ENCODE assay signal across 8 mouse cellular contexts in the genomic region with DNA sequence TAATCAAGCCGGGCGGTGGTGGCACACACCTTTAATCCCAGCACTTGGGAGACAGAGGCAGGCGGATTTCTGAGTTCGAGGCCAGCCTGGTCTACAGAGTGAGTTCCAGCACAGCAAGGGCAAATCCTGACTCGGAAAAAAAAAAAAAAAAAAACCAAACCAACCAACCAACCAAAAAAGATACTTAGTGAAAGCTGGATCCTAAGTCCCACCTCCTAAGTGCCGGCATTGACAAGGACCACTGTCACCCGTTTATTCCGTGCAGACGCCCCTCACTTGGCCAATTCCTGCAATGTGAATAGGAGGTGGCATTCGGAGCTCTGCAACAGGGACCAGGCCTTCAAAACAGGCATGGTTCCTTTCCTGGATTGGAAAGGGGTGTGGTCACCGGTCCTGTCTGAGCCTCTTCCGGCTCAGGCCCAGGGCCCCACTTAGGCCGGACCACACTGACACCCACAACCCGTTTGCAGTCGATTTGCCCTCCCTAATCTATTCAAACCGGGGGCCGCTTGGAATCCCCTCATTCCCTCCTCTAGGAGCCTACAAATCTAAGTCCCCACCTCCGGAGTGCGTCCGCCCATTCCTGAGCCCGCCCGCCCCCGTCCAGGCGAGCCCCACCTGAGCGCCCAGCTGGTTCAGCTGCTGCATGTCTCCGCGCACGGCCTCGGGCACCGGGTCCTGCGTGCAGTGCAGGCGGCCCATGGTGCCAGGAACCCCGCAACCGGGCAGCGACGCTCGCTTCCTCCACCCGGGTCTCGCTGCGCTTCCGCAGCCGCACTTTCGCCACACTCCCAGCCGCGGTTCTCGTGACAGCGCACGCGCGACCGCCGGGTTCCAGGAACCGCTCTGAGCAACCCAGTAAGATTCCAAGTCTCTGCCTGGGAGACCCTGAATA. TPM values are rescaled to one million over a fixed set of nuclear protein-coding genes. Genes with fewer than 3 reads are reported as not detected.
A peak's percentile ranks its signal among the peaks of the same experiment; 100 is the strongest.
DNase-seq lines count a peak whose midpoint lies in the region; ATAC-seq lines count a peak whose summit lies in the region.

A gene (minus strand): TSS at position 806 of the 895 bp plus-strand sequence.

- peak within 1 kb of the TSS; percentile 77 for H3K4me2 ChIP-seq in embryonic facial prominence, embryonic 14.5 days (ENCODE audit: low read depth, low read length)
- peak within 1 kb of the TSS; percentile 73 for H3K4me2 ChIP-seq in limb, embryonic 13.5 days (replicated peaks)
- H3K4me2 ChIP-seq in midbrain, embryonic 15.5 days: peak within 1 kb of the TSS; percentile 65

- H3K4me1 ChIP-seq in embryonic facial prominence, embryonic 14.5 days (ENCODE audit: control insufficient read depth, insufficient read depth, low read length): peaks cover 6% of the 10 kb centered on the region; the same call in 1 of the 2 replicates
- peaks cover 16% of the 10 kb centered on the region for H3K4me1 ChIP-seq in limb, embryonic 13.5 days
- peaks cover 20% of the 10 kb centered on the region for H3K4me1 ChIP-seq in midbrain, embryonic 15.5 days

- peaks cover 16% of the 10 kb centered on the region for H3K36me3 ChIP-seq in embryonic facial prominence, embryonic 14.5 days (ENCODE audit: control insufficient read depth, insufficient read depth, low read length)
- peaks cover 21% of the 10 kb centered on the region for H3K36me3 ChIP-seq in limb, embryonic 13.5 days
- peaks cover 12% of the 10 kb centered on the region; the same call in 1 of the 2 replicates for H3K36me3 ChIP-seq in midbrain, embryonic 15.5 days (replicated peaks)

- peak within 1 kb of the TSS; percentile 67 for H3K4me3 ChIP-seq in embryonic facial prominence, embryonic 14.5 days (ENCODE audit: low read depth, low read length)
- peak within 1 kb of the TSS; percentile 88 for H3K4me3 ChIP-seq in limb, embryonic 13.5 days
- peak within 1 kb of the TSS; percentile 82 for H3K4me3 ChIP-seq in midbrain, embryonic 15.5 days

- H3K27me3 ChIP-seq in embryonic facial prominence, embryonic 14.5 days (replicated peaks; ENCODE audit: control insufficient read depth, insufficient read depth, low read length): no peaks in the 10 kb centered on the region
- H3K27me3 ChIP-seq in limb, embryonic 13.5 days: no peaks in the 10 kb centered on the region
- no peaks in the 10 kb centered on the region for H3K27me3 ChIP-seq in midbrain, embryonic 15.5 days (replicated peaks)

- peak within 1 kb of the TSS; percentile 85 for H3K27ac ChIP-seq in embryonic facial prominence, embryonic 14.5 days (replicated peaks; ENCODE audit: low read depth, low read length)
- peak within 1 kb of the TSS; percentile 90 for H3K27ac ChIP-seq in limb, embryonic 13.5 days
- peak within 1 kb of the TSS; percentile 92 for H3K27ac ChIP-seq in midbrain, embryonic 15.5 days

- no peaks in the 10 kb centered on the region for H3K9me3 ChIP-seq in embryonic facial prominence, embryonic 14.5 days (ENCODE audit: control insufficient read depth, low read length)
- no peaks in the 10 kb centered on the region for H3K9me3 ChIP-seq in limb, embryonic 13.5 days
- H3K9me3 ChIP-seq in midbrain, embryonic 15.5 days: no peaks in the 10 kb centered on the region

- peak; percentile 94 for ATAC-seq in embryonic facial prominence, embryonic 14.5 days (ENCODE audit: low read depth)
- ATAC-seq in limb, embryonic 13.5 days (ENCODE audit: low FRiP score, low read depth): peak; percentile 90
- ATAC-seq in midbrain, embryonic 15.5 days (replicated peaks): peak; percentile 92

- H3K9ac ChIP-seq in embryonic facial prominence, embryonic 14.5 days (ENCODE audit: low read depth, low read length): peak within 1 kb of the TSS; percentile 83
- peak within 1 kb of the TSS; percentile 92 for H3K9ac ChIP-seq in limb, embryonic 13.5 days
- H3K9ac ChIP-seq in midbrain, embryonic 15.5 days: peak within 1 kb of the TSS; percentile 91

- WGBS in embryonic facial prominence, embryonic 14.5 days: 6% methylated on average over 27 of the region's 53 CpGs
- 5% methylated on average over 53 of the region's 53 CpGs for WGBS in limb, embryonic 13.5 days
- 5% methylated on average over 53 of the region's 53 CpGs for WGBS in midbrain, embryonic 15.5 days

- DNase-seq in 3T3-L1 (ENCODE audit: low read depth, low spot score): peak; percentile 79
- DNase-seq in adrenal gland, postnatal 4 days (ENCODE audit: low spot score in 2 of 2): peak; percentile 73 to 77
- peak; percentile 84 for DNase-seq in embryonic facial prominence, embryonic 14.5 days (ENCODE audit: low spot score)
- peak; percentile 89 for DNase-seq in heart, adult 8-10 months (ENCODE audit: low spot score)
- DNase-seq in kidney, adult 9 months: peak; percentile 85
- DNase-seq in spleen, adult 18-20 months: peak; percentile 77 to 94

RNA-seq across cellular contexts. Expression of the gene that starts here (rescaled TPM):
- 10 to 100 TPM; 44.2 to 45.8 TPM for total RNA-seq in adrenal gland, postnatal 4 days (2021)
- polyA plus RNA-seq in embryonic facial prominence, embryonic 14.5 days (2014; fragmentation: Nextera tagmentation; extraction: Ambion mirVana): 61.5 and 66.5 TPM in 2 replicates
- total RNA-seq in heart, adult 8-10 months (2022): 10 to 100 TPM; 10.7 to 14.7 (median 12.9) TPM
- 77.0 and 79.4 TPM in 2 replicates for polyA plus RNA-seq in limb, embryonic 13.5 days (2015; fragmentation: Nextera tagmentation; extraction: Ambion mirVana)
- polyA plus RNA-seq in midbrain, embryonic 15.5 days (2015; fragmentation: Nextera tagmentation; extraction: Ambion mirVana): 94.9 and 98.5 TPM in 2 replicates

Comparison
In these comparisons a context has a peak if more than half of its experiments do, and no peak if none do; other contexts are left out.
1. Peak in every context shown above with its lines: DNase-seq, ATAC-seq, H3K4me3 ChIP-seq and H3K27ac ChIP-seq.